Mouse (Mus musculus) kidney, adult 2 months (tissue): Measurements from ENCODE around the gene Polr1b. TPM values are rescaled to one million over a fixed set of nuclear protein-coding genes. Genes with fewer than 3 reads are reported as not detected.

ENCODE experiments used
- DNase-seq: peaks from one replicate; pipeline ENCODE4 v3.0.0; 2021
- H3K27ac ChIP-seq: fragments of 200-500 bp; 2 replicates; pipeline ENCODE4 v1.5.1; 2012; ENCODE audit warnings: low read depth, low read length, control low read depth, inconsistent platforms; ENCODE audit not compliant: insufficient read depth
- H3K27me3 ChIP-seq: fragments of 200-500 bp; replicated peaks from 2 replicates; pipeline ENCODE4 v1.6.1; 2012; ENCODE audit warnings: mild to moderate bottlenecking, moderate library complexity, low read length, inconsistent platforms; ENCODE audit not compliant: control insufficient read depth, insufficient read depth
- H3K36me3 ChIP-seq: fragments of 200-500 bp; 2 replicates; pipeline ENCODE4 v1.6.1; 2012; ENCODE audit warnings: mild to moderate bottlenecking, moderate library complexity, low read length, inconsistent platforms; ENCODE audit not compliant: control insufficient read depth, insufficient read depth
- H3K4me1 ChIP-seq: fragments of 200-500 bp; 2 replicates; pipeline ENCODE4 v1.6.1; 2011; ENCODE audit warnings: low read length; ENCODE audit not compliant: control insufficient read depth, insufficient read depth
- H3K4me3 ChIP-seq: fragments of 200-500 bp; 2 replicates; pipeline ENCODE4 v1.5.1; 2011; ENCODE audit warnings: mild to moderate bottlenecking, low read depth, low read length, control low read depth; ENCODE audit not compliant: insufficient read depth
- CTCF ChIP-seq: fragments of 200-500 bp; conservative IDR thresholded peaks from 2 replicates; pipeline ENCODE4 v1.5.1; 2011; ENCODE audit warnings: low read depth, mild to moderate bottlenecking, control low read depth, low read length, moderate library complexity, mixed read lengths; ENCODE audit not compliant: insufficient read depth, insufficient read length
- POLR2A ChIP-seq: fragments of 200-500 bp; IDR thresholded peaks from one replicate; pipeline ENCODE4 v1.6.1; 2011; ENCODE audit warnings: low read depth, low read length, control low read depth
- WGBS: fragments of 180-500 bp; shearing (Covaris S2); methylation state at CpG from one replicate; pipeline ENCODE4 v1.1.7; 2018; 5-methylcytosine and 5-hydroxymethylcytosine counted together
- polyA plus RNA-seq: library from polyadenylated mRNA; depleted of rRNA; stranded (reverse); fragments of >200 nt; gene quantifications from 2 replicates; pipeline ENCODE4 v1.2.3, GENCODE M21; 2012

Polr1b gene
- polyA plus RNA-seq, 1 experiment = 16.7 TPM

DNA sequence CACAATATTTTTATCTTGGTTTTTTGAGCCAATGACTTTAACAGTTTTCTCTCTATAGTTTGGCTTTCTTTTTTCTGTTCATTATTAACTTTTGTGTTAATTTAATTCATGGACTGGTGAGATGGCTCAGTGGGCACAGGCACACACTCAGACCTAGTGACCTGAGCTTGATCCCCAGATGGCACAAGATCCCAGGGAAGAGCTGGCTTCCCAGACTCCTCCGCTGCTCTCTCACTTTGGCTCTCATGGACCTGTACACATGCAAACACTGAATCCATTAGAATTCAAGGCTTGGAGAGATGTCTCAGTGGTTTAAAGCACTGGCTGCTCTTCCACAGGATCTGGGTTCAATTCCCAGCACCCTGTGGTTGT is 15.6 kb downstream of the Polr1b start:
- TF ChIP-seq CTCF (no peak), POLR2A (no peak)
- DNase-seq = peak; percentile 81
- peak overlapping the region; percentile 88 for H3K27ac ChIP-seq
- H3K27me3 ChIP-seq = no peaks in the 10 kb centered on the region
- peaks cover 8% of the 10 kb centered on the region; the same call in 1 of the 2 replicates for H3K4me1 ChIP-seq
- WGBS = 43% methylated on average over 1 of the region's 1 CpGs
- peaks cover 1% of the 10 kb centered on the region for H3K36me3 ChIP-seq
- H3K4me3 ChIP-seq = no peak overlapping the region

GRCm38 (mm10) chr2:129118061-129118460 is 17.3 kb downstream of the Polr1b start:
- peaks cover 2% of the 10 kb centered on the region for H3K36me3 ChIP-seq
- 56% methylated on average over 12 of the region's 12 CpGs for WGBS
- H3K27me3 ChIP-seq = no peaks in the 10 kb centered on the region
- peaks cover 8% of the 10 kb centered on the region; the same call in 1 of the 2 replicates for H3K4me1 ChIP-seq
- H3K4me3 ChIP-seq = no peak overlapping the region
- peak; percentile 67 for DNase-seq
- no peak overlapping the region; the same call in 1 of the 2 replicates for H3K27ac ChIP-seq
- TF ChIP-seq CTCF (no peak), POLR2A (no peak)

GRCm38 (mm10) chr2:129121986-129122385 is 21.2 kb downstream of the Polr1b start:
- Histone ChIP-seq H3K36me3 (peaks cover 4% of the 10 kb centered on the region), H3K27me3 (no peaks in the 10 kb centered on the region), H3K4me1 (no peaks in the 10 kb centered on the region), H3K27ac (no peak overlapping the region), H3K4me3 (no peak overlapping the region)
- no peak for DNase-seq
- WGBS = 98% methylated on average over 8 of the region's 8 CpGs
- no peak for TF ChIP-seq CTCF
- TF ChIP-seq POLR2A = no peak

DNA sequence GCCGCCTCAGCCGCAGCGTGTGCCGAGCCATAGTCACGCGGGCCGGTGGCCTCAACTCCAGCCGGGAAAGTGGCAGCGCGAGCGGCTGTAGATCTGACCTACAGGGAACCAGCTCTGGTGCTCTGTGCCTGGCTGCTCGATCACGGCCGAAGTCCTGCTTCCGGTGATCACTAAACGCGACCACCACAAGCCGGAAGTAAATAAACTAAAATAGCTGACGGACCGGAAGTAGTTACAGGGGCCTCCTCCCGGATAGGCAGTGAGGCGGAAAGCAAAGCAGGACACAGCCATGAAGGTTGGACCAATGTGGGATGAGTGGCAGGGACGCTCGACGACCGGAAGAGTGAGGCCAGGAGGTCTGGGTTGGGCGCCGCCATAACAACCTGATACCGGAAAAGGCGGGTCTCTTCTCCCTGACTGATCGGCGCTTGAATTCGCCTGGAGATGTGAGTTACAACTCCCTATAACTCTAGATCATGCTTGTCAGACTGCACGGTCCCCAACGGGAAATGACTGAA is 28.7 kb downstream of the Polr1b start, which contains the start of gene Chchd5:
Chchd5 (plus strand) TSS at position 289 of the 518 bp plus-strand sequence.
- peaks cover 5% of the 10 kb centered on the region; the same call in 1 of the 2 replicates for H3K4me1 ChIP-seq
- TF ChIP-seq CTCF (no peak), POLR2A (peak; percentile 76)
- WGBS = under 1% methylated on average over 35 of the region's 35 CpGs
- peak within 1 kb of the TSS; percentile 97 for H3K4me3 ChIP-seq
- H3K27me3 ChIP-seq = no peaks in the 10 kb centered on the region
- peak within 1 kb of the TSS; percentile 96 for H3K27ac ChIP-seq
- no peaks in the 10 kb centered on the region; the same call in 1 of the 2 replicates for H3K36me3 ChIP-seq
- peak; percentile 99 for DNase-seq

GRCm38 (mm10) chr2:129129987-129130545 is 29.3 kb downstream of the Polr1b start:
- no peaks in the 10 kb centered on the region; the same call in 1 of the 2 replicates for H3K36me3 ChIP-seq
- no peak for TF ChIP-seq POLR2A
- no peak for TF ChIP-seq CTCF
- H3K27ac ChIP-seq = peak overlapping the region; percentile 76
- no peak for DNase-seq
- 36% methylated on average over 18 of the region's 18 CpGs for WGBS
- no peaks in the 10 kb centered on the region for H3K27me3 ChIP-seq
- H3K4me3 ChIP-seq = peak overlapping the region; percentile 97
- peaks cover 5% of the 10 kb centered on the region; the same call in 1 of the 2 replicates for H3K4me1 ChIP-seq

DNA sequence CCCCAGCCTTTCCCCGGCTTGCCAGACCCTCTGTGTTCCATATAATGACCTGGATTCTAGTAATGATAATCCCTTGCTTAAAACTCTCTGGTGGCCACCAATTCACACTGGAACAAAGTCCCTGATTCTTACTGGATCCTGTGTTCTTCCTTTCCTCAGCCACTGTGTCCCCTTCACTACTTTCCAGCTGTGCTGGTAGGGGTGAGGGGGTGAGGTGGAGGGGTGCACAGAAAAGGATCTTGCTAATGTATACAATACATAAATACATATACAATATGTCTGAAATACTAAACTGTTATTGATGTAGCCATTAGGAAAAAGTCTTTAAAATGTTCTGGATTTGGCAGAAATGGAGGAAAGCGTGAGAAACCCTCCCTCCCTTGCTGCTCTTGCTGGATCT is 30.0 kb downstream of the Polr1b start:
- H3K4me3 ChIP-seq = no peak overlapping the region
- no peak overlapping the region for H3K27ac ChIP-seq

GRCm38 (mm10) chr2:129132231-129132630 is 31.4 kb downstream of the Polr1b start:
- TF ChIP-seq POLR2A = no peak
- no peak for TF ChIP-seq CTCF
- H3K36me3 ChIP-seq = no peaks in the 10 kb centered on the region; the same call in 1 of the 2 replicates
- WGBS = 93% methylated on average over 7 of the region's 7 CpGs
- no peak overlapping the region for H3K27ac ChIP-seq
- DNase-seq = no peak
- H3K27me3 ChIP-seq = no peaks in the 10 kb centered on the region
- no peak overlapping the region for H3K4me3 ChIP-seq
- H3K4me1 ChIP-seq = peaks cover 5% of the 10 kb centered on the region; the same call in 1 of the 2 replicates

More for the DNA sequence above, 30.0 kb downstream of the Polr1b start:
- no peaks in the 10 kb centered on the region; the same call in 1 of the 2 replicates for H3K36me3 ChIP-seq
- 97% methylated on average over 2 of the region's 2 CpGs for WGBS
- no peaks in the 10 kb centered on the region for H3K27me3 ChIP-seq
- TF ChIP-seq CTCF (no peak), POLR2A (no peak)
- H3K4me1 ChIP-seq = peaks cover 5% of the 10 kb centered on the region; the same call in 1 of the 2 replicates
- no peak for DNase-seq
